Mouse (Mus musculus) small intestine, adult 2 months (tissue): ENCODE measurements around the gene Foxr1. TPM values are rescaled to one million over a fixed set of nuclear protein-coding genes. Genes with fewer than 3 reads are reported as not detected.
"Not testable (repeated sequence)": the region's sequence is repeated elsewhere in the genome, so short reads cannot be mapped to it uniquely, and the experiment has no call there.

Experiments used
- H3K27ac ChIP-seq: fragments of 200-500 bp; 2 replicates; pipeline ENCODE4 v1.5.1; 2012; ENCODE audit warnings: low read depth, low read length, control low read depth, inconsistent platforms; ENCODE audit not compliant: insufficient read depth
- H3K27me3 ChIP-seq: fragments of 200-500 bp; 2 replicates; pipeline ENCODE4 v1.6.1; 2012; ENCODE audit warnings: mild to moderate bottlenecking, moderate library complexity, low read length, inconsistent platforms; ENCODE audit not compliant: control insufficient read depth, insufficient read depth
- H3K36me3 ChIP-seq: fragments of 200-500 bp; 2 replicates; pipeline ENCODE4 v1.6.1; 2012; ENCODE audit warnings: mild to moderate bottlenecking, low read length, control low read depth, inconsistent platforms; ENCODE audit not compliant: control insufficient read depth, insufficient read depth
- H3K4me1 ChIP-seq: fragments of 200-500 bp; 2 replicates; pipeline ENCODE4 v1.6.1; 2012; ENCODE audit warnings: low read length, inconsistent platforms, mixed read lengths; ENCODE audit not compliant: control insufficient read depth, insufficient read depth, insufficient read length
- H3K4me3 ChIP-seq: fragments of 200-500 bp; 2 replicates; pipeline ENCODE4 v1.5.1; 2012; ENCODE audit warnings: low read depth, mild to moderate bottlenecking, control low read depth, inconsistent platforms, low read length, moderate library complexity
- CTCF ChIP-seq: fragments of 200-500 bp; IDR thresholded peaks from 2 replicates; pipeline ENCODE4 v1.5.1; 2012; ENCODE audit warnings: low read depth, mild to moderate bottlenecking, control low read depth, inconsistent platforms, low read length, moderate library complexity, mixed read lengths; ENCODE audit not compliant: insufficient replicate concordance, insufficient read length; ENCODE audit errors: extremely low read depth
- POLR2A ChIP-seq: fragments of 200-500 bp; IDR thresholded peaks from 2 replicates; pipeline ENCODE4 v1.6.1; 2012; ENCODE audit warnings: low read depth, mild to moderate bottlenecking, control low read depth, inconsistent platforms, low read length, moderate library complexity
- WGBS: fragments of 180-500 bp; shearing (Covaris S2); methylation state at CpG from one replicate; pipeline ENCODE4 v1.1.7; 2018; 5-methylcytosine and 5-hydroxymethylcytosine counted together
- polyA plus RNA-seq: library from polyadenylated mRNA; depleted of rRNA; stranded (reverse); fragments of >200 nt; gene quantifications from 2 replicates; pipeline ENCODE4 v1.2.3, GENCODE M21; 2012

Foxr1 gene
- polyA plus RNA-seq, 1 experiment: not detected

DNA sequence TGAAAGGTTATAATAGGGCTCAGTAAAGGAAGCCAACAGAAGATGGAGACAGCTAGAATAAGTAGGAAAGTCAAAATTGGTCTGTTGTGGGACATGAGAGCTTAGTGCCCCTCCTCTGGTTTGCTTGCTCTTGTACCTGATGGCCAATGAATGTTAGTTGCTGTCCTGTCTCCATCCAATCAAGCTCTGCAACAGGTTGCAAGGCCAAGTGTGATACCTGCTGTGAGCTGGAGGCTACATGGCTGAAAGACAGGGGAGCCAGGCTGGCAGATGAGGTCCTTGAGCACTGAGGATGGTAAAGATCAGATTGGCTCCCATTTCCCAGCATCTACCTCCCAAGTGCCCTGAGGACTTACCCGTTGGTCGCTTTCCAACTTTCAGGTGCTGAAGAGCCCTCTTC, 28.2 kb downstream of the Foxr1 start:
- Histone ChIP-seq H3K36me3 (peaks cover 50% of the 10 kb centered on the region), H3K4me1 (peaks cover 2% of the 10 kb centered on the region; the same call in 1 of the 2 replicates), H3K27ac (no peak overlapping the region), H3K27me3 (no peaks in the 10 kb centered on the region), H3K4me3 (no peak overlapping the region)
- WGBS: 75% methylated on average over 2 of the region's 2 CpGs
- no peak for TF ChIP-seq POLR2A
- TF ChIP-seq CTCF: no peak

DNA sequence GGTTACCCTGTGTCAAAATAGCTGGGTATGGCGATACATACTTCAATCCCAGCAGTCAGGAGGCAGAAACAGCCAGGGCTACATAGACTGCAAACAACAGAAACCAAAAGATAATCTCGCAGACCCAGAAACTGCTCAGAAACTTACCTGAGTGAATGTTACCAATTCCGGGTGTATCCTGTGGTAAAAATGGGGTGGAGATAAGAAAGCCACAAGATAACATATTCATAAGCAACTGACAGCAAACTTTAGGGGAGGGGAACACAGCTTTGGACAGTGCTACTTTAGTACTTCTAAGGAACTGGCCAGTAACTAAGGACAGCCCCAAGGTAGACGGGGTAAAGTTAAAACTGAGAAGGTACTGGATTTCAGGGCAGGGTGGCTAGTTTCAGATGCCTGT, 28.6 kb downstream of the Foxr1 start:
- Histone ChIP-seq H3K4me3 (no peak overlapping the region), H3K36me3 (peaks cover 50% of the 10 kb centered on the region), H3K27ac (no peak overlapping the region), H3K4me1 (peaks cover 2% of the 10 kb centered on the region; the same call in 1 of the 2 replicates), H3K27me3 (no peaks in the 10 kb centered on the region)
- no peak for TF ChIP-seq CTCF
- no peak for TF ChIP-seq POLR2A
- WGBS: 57% methylated on average over 4 of the region's 4 CpGs

DNA sequence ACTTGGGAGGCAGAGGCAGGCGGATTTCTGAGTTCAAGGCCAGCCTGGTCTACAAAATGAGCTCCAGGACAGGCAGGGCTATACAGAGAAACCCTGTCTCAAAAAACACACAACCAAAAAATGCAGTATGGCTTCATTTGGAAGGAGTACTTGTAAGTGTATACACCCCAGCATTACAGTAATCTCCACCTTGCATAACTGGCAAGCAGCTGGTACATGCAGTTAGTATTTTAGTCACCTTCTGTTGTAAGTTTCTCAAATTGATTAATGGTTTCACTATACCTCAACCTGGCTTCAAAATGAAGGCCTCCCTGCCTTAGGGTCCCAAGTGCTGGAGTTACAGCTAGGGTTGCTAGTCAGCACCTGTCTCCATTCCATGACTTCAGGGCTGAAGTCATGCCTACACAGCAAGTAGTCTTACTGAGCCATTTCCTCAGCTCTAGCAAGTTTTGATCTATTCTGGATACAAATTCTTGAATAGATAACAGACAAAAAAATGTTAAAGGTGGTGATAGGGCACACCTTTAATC, 29.3 kb downstream of the Foxr1 start:
- no peaks in the 10 kb centered on the region for H3K27me3 ChIP-seq
- no peak overlapping the region for H3K27ac ChIP-seq
- TF ChIP-seq POLR2A (no peak), CTCF (no peak)
- 88% methylated on average over 1 of the region's 1 CpGs for WGBS
- H3K36me3 ChIP-seq: peaks cover 50% of the 10 kb centered on the region
- no peak overlapping the region for H3K4me3 ChIP-seq
- H3K4me1 ChIP-seq: no peaks in the 10 kb centered on the region

DNA sequence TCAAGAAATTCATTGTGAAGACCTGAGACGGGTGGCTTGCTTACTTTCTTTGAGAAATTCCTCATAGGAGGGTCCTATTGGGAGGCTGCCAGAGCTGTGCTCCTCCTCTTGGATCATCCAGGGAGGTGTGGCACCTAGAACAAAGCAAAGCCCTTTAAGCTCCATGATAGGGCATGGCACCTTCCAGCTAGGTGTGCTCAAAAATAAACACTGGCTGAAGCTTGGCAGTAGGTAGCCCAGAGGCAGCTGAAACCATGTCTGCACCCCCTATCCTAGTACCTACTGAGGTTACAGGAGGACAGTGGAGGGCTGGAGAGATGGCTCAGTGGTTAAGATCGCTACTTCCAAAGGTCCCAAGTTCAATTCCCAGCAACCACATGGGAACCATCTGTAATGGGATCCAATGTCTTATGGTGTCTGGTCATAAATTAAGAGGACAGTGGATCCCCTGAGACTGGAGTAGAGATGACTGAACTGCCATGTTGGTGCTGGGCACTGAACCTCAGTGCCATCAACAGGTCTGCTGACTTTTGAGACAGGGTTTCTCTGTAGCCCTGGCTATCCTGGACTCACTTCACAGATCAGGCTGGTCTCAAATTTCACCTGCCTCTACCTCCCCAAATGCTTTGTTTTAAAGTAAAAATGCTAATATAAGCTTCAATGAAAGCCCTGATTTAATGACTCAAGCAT, 30.1 kb downstream of the Foxr1 start:
- Histone ChIP-seq H3K4me3 (no peak overlapping the region), H3K4me1 (no peaks in the 10 kb centered on the region), H3K36me3 (peaks cover 49% of the 10 kb centered on the region), H3K27ac (no peak overlapping the region), H3K27me3 (no peaks in the 10 kb centered on the region)
- no peak for TF ChIP-seq POLR2A
- TF ChIP-seq CTCF: no peak
- WGBS: 66% methylated on average over 2 of the region's 2 CpGs

DNA sequence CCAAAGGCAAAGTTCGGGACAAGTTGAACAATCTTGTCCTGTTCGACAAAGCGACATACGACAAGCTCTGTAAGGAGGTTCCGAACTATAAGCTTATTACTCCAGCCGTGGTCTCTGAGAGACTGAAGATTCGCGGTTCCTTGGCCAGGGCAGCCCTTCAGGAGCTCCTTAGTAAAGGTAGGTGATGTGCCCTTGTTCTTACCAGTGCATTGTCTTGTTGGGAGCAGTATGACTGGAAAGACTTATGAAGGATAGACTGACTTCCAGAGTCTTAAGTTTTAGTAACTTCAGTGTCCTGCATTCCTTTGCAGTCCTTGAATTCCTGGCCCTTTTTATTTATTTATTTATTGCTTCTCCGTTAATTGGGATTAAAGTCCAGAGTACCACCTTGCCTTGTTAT, 32.2 kb downstream of the Foxr1 start:
- 62% methylated on average over 9 of the region's 9 CpGs for WGBS
- H3K4me3 ChIP-seq: peak overlapping the region; percentile 51; the same call in 1 of the 2 replicates
- H3K27ac ChIP-seq, H3K27me3 ChIP-seq, H3K4me1 ChIP-seq: not testable (repeated sequence)
- peaks cover 53% of the 10 kb centered on the region for H3K36me3 ChIP-seq

- Histone ChIP-seq H3K4me3 (peak overlapping the region; percentile 89), H3K27me3 (no peaks in the 10 kb centered on the region), H3K27ac (no peak overlapping the region), H3K36me3 (peaks cover 53% of the 10 kb centered on the region), H3K4me1 (no peaks in the 10 kb centered on the region)
- 1% methylated on average over 24 of the region's 24 CpGs for WGBS
- TF ChIP-seq POLR2A (no peak), CTCF (no peak)
Measured at GRCm38 (mm10) chr9:44407752-44408097, 33.2 kb downstream of the Foxr1 start.

DNA sequence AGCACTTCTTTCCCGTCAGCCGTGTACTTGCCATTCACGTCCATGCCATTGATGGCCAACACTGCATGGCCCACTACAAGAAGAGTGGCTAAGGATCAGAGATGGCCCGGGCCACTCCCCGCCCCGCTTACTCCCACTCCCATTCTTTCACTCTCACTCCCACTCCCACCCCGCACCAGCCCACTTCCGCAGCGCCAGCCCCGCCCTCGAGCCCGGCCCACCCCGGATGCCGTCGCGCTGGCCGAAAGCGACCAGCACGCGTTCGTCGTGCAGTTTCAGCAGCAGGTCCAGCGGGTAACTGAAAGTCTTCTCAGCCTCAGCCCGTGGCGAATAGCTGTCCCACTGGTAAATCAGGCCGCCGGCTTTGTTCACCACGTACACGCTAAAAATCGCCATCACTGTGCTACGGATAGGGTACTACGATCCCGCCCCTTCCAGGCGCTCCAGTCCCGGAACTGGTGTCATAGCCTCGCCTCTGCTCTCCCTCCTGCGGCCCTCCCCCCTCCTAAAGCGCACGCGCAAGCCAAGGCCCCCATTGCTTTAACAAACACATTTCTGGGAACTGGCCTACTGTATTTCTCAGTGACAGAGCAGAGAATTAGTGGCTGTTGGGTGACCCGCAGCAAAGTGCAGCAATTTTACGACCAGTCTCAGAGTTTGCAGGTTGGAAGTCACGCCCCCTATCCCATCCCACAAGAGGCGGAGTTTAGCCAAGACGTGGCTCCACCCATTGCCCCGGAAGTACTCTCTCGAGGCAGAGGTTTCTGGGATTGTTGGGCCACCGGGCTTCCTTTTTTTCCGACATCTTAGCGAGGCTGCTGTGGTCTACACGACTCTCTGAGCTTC, 33.8 kb downstream of the Foxr1 start, which contains the start of the genes Rps25 and Trappc4:
Gene Rps25, plus strand, starts transcription at position 234 of the 846 bp plus-strand sequence.
Gene Trappc4, minus strand, starts transcription at position 695 of the 846 bp plus-strand sequence.
- Histone ChIP-seq H3K27me3 (no peaks in the 10 kb centered on the region), H3K4me1 (peaks cover 2% of the 10 kb centered on the region; the same call in 1 of the 2 replicates), H3K4me3 (peak within 1 kb of the TSS; percentile 89), H3K27ac (peak within 1 kb of the TSS; percentile 98), H3K36me3 (peaks cover 53% of the 10 kb centered on the region)
- TF ChIP-seq POLR2A (no peak; the same call in none of the 2 replicates), CTCF (no peak)
- under 1% methylated on average over 51 of the region's 51 CpGs for WGBS
